Mouse (Mus musculus) forebrain, embryonic 10.5 days (tissue): ENCODE results near the gene Slc11a1. TPM values are rescaled to one million over a fixed set of nuclear protein-coding genes. Genes with fewer than 3 reads are reported as not detected.

Experiments used
- DNase-seq: peaks from one replicate; pipeline ENCODE4 v3.0.0-alpha.2; 2017; ENCODE audit warnings: low spot score; ENCODE audit errors: extremely low spot score
- H3K27ac ChIP-seq: fragments of 300-500 bp; sonication (generic); 2 replicates; pipeline ENCODE4 v1.5.1; 2016; ENCODE audit warnings: mild to moderate bottlenecking
- H3K27me3 ChIP-seq: fragments of 300-500 bp; sonication (generic); 2 replicates; pipeline ENCODE4 v1.6.1; 2016; ENCODE audit warnings: mild to moderate bottlenecking; ENCODE audit not compliant: poor library complexity, severe bottlenecking
- H3K36me3 ChIP-seq: fragments of 300-500 bp; sonication (generic); replicated peaks from 2 replicates; pipeline ENCODE4 v1.6.1; 2016; ENCODE audit warnings: mild to moderate bottlenecking, moderate library complexity
- H3K4me1 ChIP-seq: fragments of 300-500 bp; sonication (generic); 2 replicates; pipeline ENCODE4 v1.6.1; 2016
- H3K4me3 ChIP-seq: fragments of 300-500 bp; sonication (generic); 2 replicates; pipeline ENCODE4 v1.5.1; 2016; ENCODE audit warnings: mild to moderate bottlenecking, moderate library complexity
- H3K9me3 ChIP-seq: fragments of 300-500 bp; sonication (generic); 2 replicates; pipeline ENCODE4 v1.6.1; 2016; ENCODE audit warnings: mild to moderate bottlenecking, moderate library complexity
- WGBS: fragments of 180-500 bp; shearing (Covaris S2); methylation state at CpG from one replicate; pipeline ENCODE4 v1.1.7; 2016; 5-methylcytosine and 5-hydroxymethylcytosine counted together
- polyA plus RNA-seq: library from polyadenylated mRNA; unstranded; fragments of >200 nt; fragmentation: Nextera tagmentation; extraction: Ambion mirVana; gene quantifications from 2 replicates; pipeline ENCODE4 v1.2.1, GENCODE M21; 2016

Gene Slc11a1
- polyA plus RNA-seq, 1 experiment from 2014 or later: 2.7 TPM

GRCm38 (mm10) chr1:74361812-74362211 lies 13.2 kb upstream of the Slc11a1 start, which contains the start of gene Catip:
TSS of gene Catip (plus strand) at chr1:74362108.
- peak; percentile 66 for DNase-seq
- no peaks in the 10 kb centered on the region for H3K9me3 ChIP-seq
- no peaks in the 10 kb centered on the region for H3K36me3 ChIP-seq
- no peak within 1 kb of the TSS; the same call in 1 of the 2 replicates for H3K27ac ChIP-seq
- peaks cover 8% of the 10 kb centered on the region for H3K4me1 ChIP-seq
- 2% methylated on average over 2 of the region's 2 CpGs for WGBS
- 0 out of 2 replicates have a peak, but pooled peaks cover 2% of the 10 kb centered on the region for H3K27me3 ChIP-seq
- no peak within 1 kb of the TSS for H3K4me3 ChIP-seq

- Histone ChIP-seq H3K27me3 (peaks cover 10% of the 10 kb centered on the region; the same call in 1 of the 2 replicates), H3K4me3 (no peak overlapping the region), H3K4me1 (peaks cover 11% of the 10 kb centered on the region), H3K9me3 (no peaks in the 10 kb centered on the region), H3K36me3 (no peaks in the 10 kb centered on the region), H3K27ac (no peak overlapping the region; the same call in 1 of the 2 replicates)
- 74% methylated on average over 17 of the region's 17 CpGs for WGBS
- DNase-seq: no peak
Measured at GRCm38 (mm10) chr1:74362325-74363229, 12.4 kb upstream of the Slc11a1 start.

GRCm38 (mm10) chr1:74363437-74363836 lies 11.6 kb upstream of the Slc11a1 start:
- Histone ChIP-seq H3K4me3 (no peak overlapping the region), H3K36me3 (no peaks in the 10 kb centered on the region), H3K27ac (no peak overlapping the region), H3K27me3 (peaks cover 17% of the 10 kb centered on the region), H3K9me3 (no peaks in the 10 kb centered on the region), H3K4me1 (peaks cover 20% of the 10 kb centered on the region)
- WGBS: 76% methylated on average over 5 of the region's 5 CpGs
- no peak for DNase-seq

- H3K4me1 ChIP-seq: peaks cover 21% of the 10 kb centered on the region
- H3K9me3 ChIP-seq: no peaks in the 10 kb centered on the region
- no peak overlapping the region for H3K4me3 ChIP-seq
- no peak overlapping the region for H3K27ac ChIP-seq
- WGBS: 86% methylated on average over 8 of the region's 8 CpGs
- H3K27me3 ChIP-seq: peaks cover 25% of the 10 kb centered on the region
- H3K36me3 ChIP-seq: no peaks in the 10 kb centered on the region
- no peak for DNase-seq
Measured at GRCm38 (mm10) chr1:74364270-74364669, 10.7 kb upstream of the Slc11a1 start.

- Histone ChIP-seq H3K4me1 (peaks cover 13% of the 10 kb centered on the region), H3K9me3 (no peaks in the 10 kb centered on the region), H3K27ac (peak overlapping the region; percentile 68), H3K4me3 (peak overlapping the region; percentile 45), H3K36me3 (no peaks in the 10 kb centered on the region), H3K27me3 (peaks cover 26% of the 10 kb centered on the region)
- 21% methylated on average over 34 of the region's 34 CpGs for WGBS
- DNase-seq: peak; percentile 30
Measured at GRCm38 (mm10) chr1:74367886-74368645, 6.9 kb upstream of the Slc11a1 start.

- Histone ChIP-seq H3K27ac (no peak overlapping the region), H3K4me3 (no peak overlapping the region), H3K27me3 (peaks cover 26% of the 10 kb centered on the region), H3K9me3 (no peaks in the 10 kb centered on the region), H3K4me1 (peaks cover 14% of the 10 kb centered on the region), H3K36me3 (no peaks in the 10 kb centered on the region)
- DNase-seq: no peak
- WGBS: 49% methylated on average over 4 of the region's 4 CpGs
Measured at GRCm38 (mm10) chr1:74370040-74370439, 5.0 kb upstream of the Slc11a1 start.

GRCm38 (mm10) chr1:74373372-74373771 lies 1.6 kb upstream of the Slc11a1 start:
- H3K27ac ChIP-seq: no peak overlapping the region
- H3K4me1 ChIP-seq: peaks cover 21% of the 10 kb centered on the region
- 85% methylated on average over 4 of the region's 4 CpGs for WGBS
- no peak overlapping the region for H3K4me3 ChIP-seq
- no peak for DNase-seq
- no peaks in the 10 kb centered on the region for H3K9me3 ChIP-seq
- H3K27me3 ChIP-seq: peaks cover 9% of the 10 kb centered on the region; the same call in 1 of the 2 replicates
- no peaks in the 10 kb centered on the region for H3K36me3 ChIP-seq

- Histone ChIP-seq H3K36me3 (no peaks in the 10 kb centered on the region), H3K9me3 (no peaks in the 10 kb centered on the region), H3K4me1 (peaks cover 19% of the 10 kb centered on the region), H3K27ac (peak overlapping the region; percentile 37; the same call in 1 of the 2 replicates), H3K27me3 (no peaks in the 10 kb centered on the region), H3K4me3 (no peak overlapping the region)
- WGBS: 80% methylated on average over 10 of the region's 10 CpGs
- DNase-seq: no peak
Measured at GRCm38 (mm10) chr1:74375561-74375960, 566 bp downstream of the Slc11a1 start.

GRCm38 (mm10) chr1:74376396-74376795 lies 1.4 kb downstream of the Slc11a1 start:
- H3K27me3 ChIP-seq: no peaks in the 10 kb centered on the region
- 92% methylated on average over 4 of the region's 4 CpGs for WGBS
- no peaks in the 10 kb centered on the region for H3K36me3 ChIP-seq
- H3K4me3 ChIP-seq: no peak overlapping the region
- no peaks in the 10 kb centered on the region for H3K9me3 ChIP-seq
- DNase-seq: no peak
- H3K27ac ChIP-seq: 0 out of 2 replicates have a peak overlapping the region, but pooled peaks have one; percentile 37
- H3K4me1 ChIP-seq: peaks cover 19% of the 10 kb centered on the region

GRCm38 (mm10) chr1:74379058-74379504 lies 4.1 kb downstream of the Slc11a1 start:
- Histone ChIP-seq H3K27ac (no peak overlapping the region), H3K4me3 (no peak overlapping the region), H3K9me3 (no peaks in the 10 kb centered on the region), H3K36me3 (no peaks in the 10 kb centered on the region), H3K27me3 (no peaks in the 10 kb centered on the region), H3K4me1 (peaks cover 19% of the 10 kb centered on the region)
- 91% methylated on average over 7 of the region's 7 CpGs for WGBS
- DNase-seq: no peak

GRCm38 (mm10) chr1:74380484-74380883 lies 5.5 kb downstream of the Slc11a1 start:
- no peak overlapping the region for H3K27ac ChIP-seq
- H3K9me3 ChIP-seq: no peaks in the 10 kb centered on the region
- no peak overlapping the region for H3K4me3 ChIP-seq
- no peak for DNase-seq
- no peaks in the 10 kb centered on the region for H3K36me3 ChIP-seq
- peaks cover 12% of the 10 kb centered on the region for H3K4me1 ChIP-seq
- WGBS: 88% methylated on average over 5 of the region's 5 CpGs
- H3K27me3 ChIP-seq: no peaks in the 10 kb centered on the region

- Histone ChIP-seq H3K9me3 (no peaks in the 10 kb centered on the region), H3K27me3 (no peaks in the 10 kb centered on the region), H3K27ac (no peak overlapping the region), H3K4me3 (no peak overlapping the region), H3K36me3 (no peaks in the 10 kb centered on the region), H3K4me1 (peaks cover 11% of the 10 kb centered on the region)
- no peak for DNase-seq
- WGBS: 92% methylated on average over 10 of the region's 10 CpGs
Measured at GRCm38 (mm10) chr1:74381588-74382021, 6.6 kb downstream of the Slc11a1 start.
